Mouse (Mus musculus) G1E (cell line): ENCODE results near the gene Gm44596. TPM values are rescaled to one million over a fixed set of nuclear protein-coding genes. Genes with fewer than 3 reads are reported as not detected.

Experiments
- ATAC-seq: 2 replicates; pipeline ENCODE4 v1.8.0; 2016; ENCODE audit warnings: mild to moderate bottlenecking; ENCODE audit not compliant: insufficient number of reproducible peaks, poor library complexity, low FRiP score, severe bottlenecking; ENCODE audit errors: extremely low read depth
- DNase-seq: peaks from one replicate; pipeline ENCODE4 v3.0.0; 2012; ENCODE audit warnings: low spot score
- H3K27me3 ChIP-seq: 2 replicates; pipeline ENCODE4 v1.6.1; 2012; ENCODE audit warnings: mild to moderate bottlenecking, low read length, inconsistent platforms; ENCODE audit not compliant: insufficient read depth
- H3K36me3 ChIP-seq: replicated peaks from 2 replicates; pipeline ENCODE3; 2012; ENCODE audit warnings: mild to moderate bottlenecking, inconsistent platforms
- H3K4me1 ChIP-seq: 2 replicates; pipeline ENCODE4 v1.6.1; 2012; ENCODE audit warnings: low read depth, low read length, inconsistent platforms, mixed read lengths; ENCODE audit not compliant: insufficient read depth
- H3K4me3 ChIP-seq: 2 replicates; pipeline ENCODE4 v1.5.1; 2012; ENCODE audit warnings: low read depth, mild to moderate bottlenecking, inconsistent platforms, low read length, moderate library complexity, mixed read lengths
- H3K9me3 ChIP-seq: replicated peaks from 2 replicates; pipeline ENCODE4 v1.6.1; 2012; ENCODE audit warnings: inconsistent platforms
- CTCF ChIP-seq: IDR thresholded peaks from 2 replicates; pipeline ENCODE4 v1.5.1; 2012; ENCODE audit warnings: low read depth, low read length, inconsistent platforms, mixed read lengths
- GATA1 ChIP-seq: IDR thresholded peaks from 2 replicates; pipeline ENCODE4 v1.6.1; 2012; ENCODE audit warnings: borderline replicate concordance, low read length, inconsistent platforms, mixed read lengths
- GATA2 ChIP-seq: IDR thresholded peaks from 2 replicates; pipeline ENCODE4 v1.6.1; 2012; ENCODE audit warnings: low read depth, low read length, inconsistent platforms, borderline replicate concordance
- POLR2AphosphoS5 ChIP-seq: IDR thresholded peaks from 2 replicates; pipeline ENCODE4 v1.6.1; 2012; ENCODE audit warnings: low read depth, low read length, inconsistent platforms; ENCODE audit not compliant: insufficient replicate concordance
- TAL1 ChIP-seq: conservative IDR thresholded peaks from 2 replicates; pipeline ENCODE4 v1.6.1; 2012; ENCODE audit warnings: low read depth, low read length, inconsistent platforms, mixed read lengths
- polyA plus RNA-seq: library from polyadenylated mRNA; stranded (reverse); fragments of >175 nt; gene quantifications from 2 replicates; pipeline ENCODE4 v1.2.3, GENCODE M21; 2012
- total RNA-seq, 2 experiments: library from RNA; stranded (forward) in 1 of 2; stranded (reverse) in 1 of 2; fragments of 200-1000 nt in 1 of 2; fragments of >200 nt in 1 of 2; fragmentation: Nextera tagmentation in 1 of 2; gene quantifications; 2 replicates each; pipeline ENCODE4 v1.2.3; 2014 to 2017

The Gm44596 gene
- total and polyA plus RNA-seq, 3 experiments, result not detected

GRCm38 (mm10) chr6:128432356-128432915, 57.1 kb downstream of the Gm44596 start:
- peaks cover 96% of the 10 kb centered on the region for H3K36me3 ChIP-seq
- H3K4me3 ChIP-seq, result no peak overlapping the region
- no peaks in the 10 kb centered on the region; the same call in 1 of the 2 replicates for H3K27me3 ChIP-seq
- TF ChIP-seq TAL1 (no peak), CTCF (no peak), GATA1 (no peak), POLR2AphosphoS5 (no peak), GATA2 (no peak)
- ATAC-seq, result no peak
- H3K9me3 ChIP-seq, result no peaks in the 10 kb centered on the region
- peaks cover 49% of the 10 kb centered on the region for H3K4me1 ChIP-seq
- no peak for DNase-seq

GRCm38 (mm10) chr6:128433566-128433965, 58.3 kb downstream of the Gm44596 start:
- Histone ChIP-seq H3K4me3 (no peak overlapping the region), H3K4me1 (peaks cover 50% of the 10 kb centered on the region), H3K36me3 (peaks cover 86% of the 10 kb centered on the region), H3K27me3 (no peaks in the 10 kb centered on the region; the same call in 1 of the 2 replicates), H3K9me3 (no peaks in the 10 kb centered on the region)
- DNase-seq (no peak), ATAC-seq (no peak)
- TF ChIP-seq GATA1 (no peak), CTCF (no peak), POLR2AphosphoS5 (no peak), GATA2 (no peak), TAL1 (no peak)

- DNase-seq (peak; percentile 36), ATAC-seq (no peak)
- TF ChIP-seq CTCF (no peak), TAL1 (no peak), GATA1 (no peak), POLR2AphosphoS5 (no peak), GATA2 (no peak)
- no peak overlapping the region for H3K4me3 ChIP-seq
- H3K36me3 ChIP-seq, result peaks cover 67% of the 10 kb centered on the region
- H3K27me3 ChIP-seq, result no peaks in the 10 kb centered on the region; the same call in 1 of the 2 replicates
- H3K9me3 ChIP-seq, result no peaks in the 10 kb centered on the region
- peaks cover 51% of the 10 kb centered on the region for H3K4me1 ChIP-seq
Measured at GRCm38 (mm10) chr6:128435474-128435873, 60.2 kb downstream of the Gm44596 start.

- peaks cover 58% of the 10 kb centered on the region for H3K36me3 ChIP-seq
- ATAC-seq, result no peak
- no peak for DNase-seq
- no peaks in the 10 kb centered on the region for H3K9me3 ChIP-seq
- TF ChIP-seq GATA1 (no peak), CTCF (no peak), TAL1 (no peak), POLR2AphosphoS5 (no peak), GATA2 (no peak)
- no peaks in the 10 kb centered on the region; the same call in 1 of the 2 replicates for H3K27me3 ChIP-seq
- H3K4me3 ChIP-seq, result peak overlapping the region; percentile 97; the same call in 1 of the 2 replicates
- peaks cover 49% of the 10 kb centered on the region for H3K4me1 ChIP-seq
Measured at GRCm38 (mm10) chr6:128436356-128437005, 61.2 kb downstream of the Gm44596 start.

GRCm38 (mm10) chr6:128437288-128437687, 62.0 kb downstream of the Gm44596 start:
- ATAC-seq (no peak), DNase-seq (peak; percentile 18)
- Histone ChIP-seq H3K9me3 (no peaks in the 10 kb centered on the region), H3K4me3 (peak overlapping the region; percentile 97), H3K36me3 (peaks cover 50% of the 10 kb centered on the region), H3K4me1 (peaks cover 49% of the 10 kb centered on the region), H3K27me3 (no peaks in the 10 kb centered on the region; the same call in 1 of the 2 replicates)
- TF ChIP-seq GATA2 (no peak), POLR2AphosphoS5 (no peak), CTCF (no peak), TAL1 (no peak), GATA1 (no peak)

- DNase-seq, result peak; percentile 65
- H3K27me3 ChIP-seq, result no peaks in the 10 kb centered on the region; the same call in 1 of the 2 replicates
- H3K36me3 ChIP-seq, result peaks cover 45% of the 10 kb centered on the region
- H3K9me3 ChIP-seq, result no peaks in the 10 kb centered on the region
- H3K4me3 ChIP-seq, result peak overlapping the region; percentile 97
- ATAC-seq, result peak; percentile 52
- H3K4me1 ChIP-seq, result peaks cover 48% of the 10 kb centered on the region
- TF ChIP-seq GATA2, result no peak
Measured at GRCm38 (mm10) chr6:128437731-128438316, 62.5 kb downstream of the Gm44596 start.
